Mouse (Mus musculus): ENCODE results near the gene Ly6g6c.

The Ly6g6c gene

GRCm38 (mm10) chr17:35064951-35065947 is at the start of gene Ly6g6c:
Gene Ly6g6c (plus strand): TSS chr17:35065388.
- DNase-seq (ENCODE audit: inconsistent age in 2 of 2, low spot score in 1 of 2) = peak; percentile 32 to 59

- peak; percentile 64 to 74 for DNase-seq (ENCODE audit: inconsistent age in 2 of 2, low spot score in 1 of 2)
Measured at GRCm38 (mm10) chr17:35016376-35016775, 48.8 kb upstream of the Ly6g6c start, which contains the start of gene Vwa7. Gene Vwa7 (plus strand): TSS chr17:35016579.

GRCm38 (mm10) chr17:35016791-35017705 is 48.1 kb upstream of the Ly6g6c start:
- DNase-seq (ENCODE audit: inconsistent age in 2 of 2, low spot score in 1 of 2) = no peak

GRCm38 (mm10) chr17:35017706-35018030 is 47.5 kb upstream of the Ly6g6c start:
- DNase-seq (ENCODE audit: inconsistent age in 2 of 2, low spot score in 1 of 2) = no peak

DNA sequence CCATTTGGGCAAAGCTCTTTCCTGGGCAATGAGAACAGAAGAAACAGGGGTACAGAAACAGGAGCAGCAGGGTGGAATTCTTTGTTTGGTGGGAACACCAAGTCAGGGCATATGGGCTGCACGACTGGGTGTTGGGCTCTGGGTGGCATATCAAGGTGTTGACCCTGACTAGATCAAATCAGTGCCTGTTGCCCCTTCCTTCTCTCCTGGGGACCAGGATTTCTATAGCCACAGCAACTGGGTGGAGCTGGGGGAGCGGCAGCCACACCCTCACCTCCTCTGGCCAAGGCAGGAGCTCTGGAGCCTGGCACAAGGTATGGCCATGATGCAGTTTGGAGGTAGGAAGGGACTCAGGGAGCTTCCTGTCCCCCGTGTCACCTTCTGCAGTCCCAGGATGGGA is 47.0 kb upstream of the Ly6g6c start:
- DNase-seq (ENCODE audit: inconsistent age in 2 of 2, low spot score in 1 of 2) = no peak

- no peak for DNase-seq (ENCODE audit: inconsistent age in 2 of 2, low spot score in 1 of 2)
Measured at GRCm38 (mm10) chr17:35019894-35020293, 45.3 kb upstream of the Ly6g6c start.

GRCm38 (mm10) chr17:35020551-35020950 is 44.6 kb upstream of the Ly6g6c start:
- DNase-seq (ENCODE audit: inconsistent age in 2 of 2, low spot score in 1 of 2) = no peak

- peak; percentile 84 to 95 for DNase-seq (ENCODE audit: inconsistent age in 2 of 2, low spot score in 1 of 2)
Measured at GRCm38 (mm10) chr17:35021163-35021808, 43.9 kb upstream of the Ly6g6c start.

GRCm38 (mm10) chr17:35021842-35022477 is 43.2 kb upstream of the Ly6g6c start:
- peak in 1 of 2 experiments; percentile 46 for DNase-seq (ENCODE audit: inconsistent age in 2 of 2, low spot score in 1 of 2)

DNA sequence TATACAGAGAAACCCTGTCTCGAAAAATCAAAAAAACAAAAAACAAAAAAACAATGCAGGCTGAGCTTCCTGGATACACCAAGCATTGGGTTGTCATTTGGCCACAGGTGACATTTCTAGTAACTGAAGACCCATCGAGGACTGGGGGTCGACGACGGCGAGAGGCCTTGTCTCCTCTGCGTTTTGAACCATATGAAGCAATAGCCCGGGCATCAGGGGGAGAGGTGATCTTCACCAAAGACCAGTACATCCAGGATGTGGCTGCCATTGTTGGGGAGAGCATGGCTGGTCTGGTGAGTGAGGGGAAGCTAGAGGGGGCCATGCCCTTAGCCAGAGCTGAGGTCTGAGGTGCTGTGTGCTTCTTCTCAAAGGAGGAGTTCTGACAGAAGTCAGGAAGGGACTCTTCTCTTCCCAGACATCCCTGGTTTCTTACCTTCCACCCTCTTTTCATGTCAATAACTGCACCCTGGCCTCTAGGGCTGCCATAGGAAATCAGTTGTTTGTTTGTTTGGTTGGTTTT is 42.6 kb upstream of the Ly6g6c start:
- no peak for DNase-seq (ENCODE audit: inconsistent age in 2 of 2, low spot score in 1 of 2)

DNA sequence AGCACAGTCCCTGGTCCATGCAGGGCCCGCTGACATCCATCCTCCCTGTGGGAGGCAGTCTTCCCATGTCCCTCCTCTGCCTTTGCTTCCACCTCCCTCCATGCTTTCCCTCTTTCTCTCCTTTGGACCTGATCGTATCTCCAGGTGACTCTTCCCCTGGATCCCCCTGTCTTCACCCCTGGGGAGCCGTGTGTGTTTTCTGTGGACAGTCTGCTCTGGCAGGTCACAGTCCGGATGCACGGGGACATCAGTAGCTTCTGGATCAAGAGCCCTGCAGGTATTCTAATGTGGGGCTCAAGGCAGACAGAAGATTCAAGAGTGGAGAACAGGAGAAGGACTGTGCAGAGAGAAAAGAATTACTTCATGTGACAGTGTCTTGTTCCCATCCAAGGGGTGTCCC is 42.0 kb upstream of the Ly6g6c start:
- no peak for DNase-seq (ENCODE audit: inconsistent age in 2 of 2, low spot score in 1 of 2)

DNA sequence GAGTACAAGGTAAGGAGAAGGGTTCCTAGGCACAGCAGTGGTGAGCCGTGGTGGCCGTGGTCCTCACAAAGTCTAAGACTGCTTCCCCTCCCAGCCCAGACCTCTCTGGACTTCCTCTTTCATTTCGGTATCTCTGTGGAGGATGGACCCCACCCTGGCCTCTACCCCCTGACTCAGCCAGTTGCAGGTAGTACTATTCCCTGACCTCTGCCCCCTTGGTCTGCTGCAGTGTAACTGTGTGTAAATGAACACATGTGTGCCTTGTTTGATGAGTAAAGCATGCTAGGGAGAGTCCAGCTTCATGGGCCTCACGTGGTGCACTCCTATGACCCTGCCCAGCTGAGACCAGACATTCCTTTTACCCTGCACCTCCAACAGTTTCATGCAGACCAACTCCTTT is 41.4 kb upstream of the Ly6g6c start:
- no peak for DNase-seq (ENCODE audit: inconsistent age in 2 of 2, low spot score in 1 of 2)

DNA sequence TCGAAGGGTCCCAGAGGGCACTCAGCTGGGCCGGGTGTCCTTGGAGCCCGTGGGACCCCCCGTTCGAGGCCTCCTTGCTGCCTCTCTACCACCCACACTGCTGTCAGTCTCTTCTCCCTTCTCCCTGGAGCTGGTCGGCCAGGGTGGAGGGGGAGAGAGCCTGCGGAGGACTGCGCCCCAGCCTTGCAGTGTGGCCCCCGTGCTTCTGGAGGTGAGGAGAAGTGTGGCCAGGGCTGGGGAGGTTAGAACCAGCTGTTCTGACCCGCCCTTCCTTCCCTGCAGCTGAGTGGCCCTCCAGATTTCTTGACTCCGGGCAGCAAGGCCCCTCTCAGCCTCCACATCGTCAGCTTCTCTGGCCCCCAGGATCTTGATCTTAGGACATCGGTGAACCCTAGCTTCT is 40.9 kb upstream of the Ly6g6c start:
- no peak for DNase-seq (ENCODE audit: inconsistent age in 2 of 2, low spot score in 1 of 2)

DNA sequence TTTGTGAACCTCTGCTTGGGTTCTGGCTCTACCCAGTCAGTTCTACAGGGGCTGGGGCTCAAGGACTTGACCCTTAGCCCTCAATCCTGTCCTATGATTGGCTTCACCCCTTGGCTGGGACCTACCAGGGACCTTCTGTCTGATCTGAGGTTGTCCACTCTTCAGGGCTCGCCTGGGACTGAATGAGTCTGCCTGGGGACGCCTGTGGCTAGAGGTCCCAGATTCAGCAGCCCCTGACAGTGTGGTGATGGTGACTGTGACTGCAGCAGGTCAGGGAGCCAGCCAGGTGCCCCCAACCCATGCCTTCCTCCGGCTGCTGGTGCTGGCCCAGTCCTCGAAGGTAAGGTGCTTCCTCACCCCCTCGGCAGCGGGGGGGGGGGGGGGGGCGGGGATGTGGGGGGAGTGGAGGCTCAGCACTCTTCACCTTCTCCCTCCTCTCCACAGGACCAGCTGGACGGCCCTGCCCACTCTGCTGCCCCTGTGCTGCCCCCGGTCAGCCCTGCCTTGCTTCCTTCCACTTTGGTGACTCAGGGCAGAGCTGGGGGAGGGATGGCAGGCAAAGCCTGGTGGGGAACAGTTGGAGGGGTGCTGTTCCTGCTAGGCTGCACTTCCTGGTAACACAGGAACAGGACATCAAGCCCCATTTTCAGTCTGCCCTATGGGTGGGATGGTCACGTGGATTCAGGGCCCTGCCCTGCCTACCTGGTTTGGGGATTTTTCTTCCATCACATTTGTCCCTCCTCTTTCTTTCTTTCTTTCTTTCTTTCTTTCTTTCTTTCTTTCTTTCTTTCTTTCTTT is 40.3 kb upstream of the Ly6g6c start:
- no peak for DNase-seq (ENCODE audit: inconsistent age in 2 of 2, low spot score in 1 of 2)

DNA sequence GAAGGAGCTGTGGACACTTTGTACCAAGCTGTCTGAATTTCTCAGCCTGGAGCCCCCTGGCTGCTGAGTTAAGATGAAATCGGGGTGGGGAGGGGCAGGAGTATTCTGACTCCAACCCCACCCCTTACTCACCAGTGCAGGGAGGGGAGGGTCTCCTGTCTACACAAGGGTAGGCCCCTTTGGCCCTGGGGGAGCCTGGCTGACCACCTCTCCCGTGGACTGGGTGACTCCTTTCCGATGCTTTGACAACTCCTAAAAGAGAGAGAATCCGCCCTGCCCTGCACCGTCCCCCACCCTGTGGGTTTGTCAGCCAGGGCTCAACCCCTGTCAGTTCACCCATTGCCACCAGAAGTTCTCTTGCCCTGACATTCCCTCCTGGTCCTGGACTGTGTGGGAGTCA is 39.0 kb upstream of the Ly6g6c start:
- DNase-seq (ENCODE audit: inconsistent age in 2 of 2, low spot score in 1 of 2) = no peak

GRCm38 (mm10) chr17:35027277-35028068 is 37.7 kb upstream of the Ly6g6c start, which contains the start of gene Sapcd1:
Gene Sapcd1 (minus strand): TSS chr17:35028016.
- DNase-seq (ENCODE audit: inconsistent age in 2 of 2, low spot score in 1 of 2) = no peak

- no peak for DNase-seq (ENCODE audit: inconsistent age in 2 of 2, low spot score in 1 of 2)
Measured at GRCm38 (mm10) chr17:35028315-35028714, 36.9 kb upstream of the Ly6g6c start.

GRCm38 (mm10) chr17:35029691-35030532 is 35.3 kb upstream of the Ly6g6c start:
- DNase-seq (ENCODE audit: inconsistent age in 2 of 2, low spot score in 1 of 2) = peak in 1 of 2 experiments; percentile 55
